Comparison of ENCODE assay signal across 8 mouse cellular contexts in the genomic region with DNA sequence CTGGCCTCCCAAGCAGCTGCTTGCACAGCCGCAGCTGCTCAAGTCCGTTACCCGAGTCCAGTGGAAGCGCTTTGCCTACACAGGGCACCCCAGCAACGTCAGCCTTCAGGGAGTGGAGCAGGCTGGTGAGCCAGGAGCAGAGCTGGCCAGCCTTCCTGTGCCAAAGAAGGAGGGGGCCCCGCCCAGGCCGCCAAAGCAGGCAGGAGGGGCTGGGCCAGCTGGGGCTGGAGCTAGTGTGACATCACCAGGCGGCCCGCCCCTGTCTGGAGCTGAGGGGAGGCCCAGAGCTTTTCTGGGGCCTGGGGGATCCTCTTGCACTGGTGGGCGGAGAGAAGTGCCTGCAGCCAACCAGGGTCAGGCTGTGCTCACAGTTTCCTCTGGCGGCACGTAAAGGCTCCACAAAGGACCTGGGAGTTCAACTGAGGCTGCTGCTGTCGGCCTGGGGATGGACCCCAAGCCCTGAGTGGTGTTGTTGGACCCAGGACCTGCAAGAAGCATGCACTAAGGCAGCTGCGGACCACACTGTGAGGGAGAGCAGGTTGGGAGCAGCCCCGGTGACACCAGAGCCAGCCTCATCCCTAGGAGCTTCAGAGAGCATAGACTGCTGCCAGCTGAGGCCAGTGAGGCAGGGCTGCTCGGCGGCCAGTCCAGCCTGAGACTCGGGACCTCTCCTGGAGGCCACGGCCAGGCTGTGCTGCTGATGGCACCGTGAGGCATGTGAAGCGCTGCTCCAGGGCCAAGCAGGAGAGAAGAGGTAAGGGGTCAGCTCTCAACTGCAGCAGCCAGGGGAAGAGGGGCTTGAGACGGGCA. TPM values are rescaled to one million over a fixed set of nuclear protein-coding genes. Genes with fewer than 3 reads are reported as not detected.
DNase-seq lines count a peak whose midpoint lies in the region; ATAC-seq and TF ChIP-seq lines count a peak whose summit lies in the region.

Gene Angptl2, plus strand, starts transcription at position 370 of the 810 bp plus-strand sequence.

- peak; percentile 90 for ATAC-seq in hindbrain, embryonic 13.5 days (ENCODE audit: low FRiP score)
- peak; percentile 95 for ATAC-seq in lung, postnatal 0 days

- H3K4me3 ChIP-seq in hindbrain, embryonic 13.5 days: peak within 1 kb of the TSS; percentile 41
- peak within 1 kb of the TSS; percentile 21 for H3K4me3 ChIP-seq in lung, postnatal 0 days (ENCODE audit: low read depth, low read length)

- H3K4me1 ChIP-seq in hindbrain, embryonic 13.5 days (replicated peaks): peaks cover 62% of the 10 kb centered on the region
- peaks cover 12% of the 10 kb centered on the region for H3K4me1 ChIP-seq in lung, postnatal 0 days (ENCODE audit: insufficient read depth, low read depth, low read length)

- peak within 1 kb of the TSS; percentile 88 for H3K27ac ChIP-seq in hindbrain, embryonic 13.5 days
- H3K27ac ChIP-seq in lung, postnatal 0 days (ENCODE audit: low read length): peak within 1 kb of the TSS; percentile 43

- no peak; the same call in none of the 2 replicates for TF ChIP-seq CTCF in lung, postnatal 0 days (IDR thresholded peaks at IDR 0.05)

- TF ChIP-seq EP300 in lung, postnatal 0 days (IDR thresholded peaks at IDR 0.05): no peak

- H3K36me3 ChIP-seq in hindbrain, embryonic 13.5 days: no peaks in the 10 kb centered on the region
- no peaks in the 10 kb centered on the region for H3K36me3 ChIP-seq in lung, postnatal 0 days (ENCODE audit: insufficient read depth, low read length)

- under 1% methylated on average over 22 of the region's 22 CpGs for WGBS in hindbrain, embryonic 13.5 days
- 4% methylated on average over 22 of the region's 22 CpGs for WGBS in lung, postnatal 0 days

- peak within 1 kb of the TSS; percentile 65 for H3K4me2 ChIP-seq in hindbrain, embryonic 13.5 days
- peak within 1 kb of the TSS; percentile 40 for H3K4me2 ChIP-seq in lung, postnatal 0 days (replicated peaks; ENCODE audit: low read depth, low read length)

- no peaks in the 10 kb centered on the region for H3K27me3 ChIP-seq in hindbrain, embryonic 13.5 days
- no peaks in the 10 kb centered on the region for H3K27me3 ChIP-seq in lung, postnatal 0 days (replicated peaks; ENCODE audit: insufficient read depth, low read length)

- H3K9ac ChIP-seq in hindbrain, embryonic 13.5 days: peak within 1 kb of the TSS; percentile 77
- H3K9ac ChIP-seq in lung, postnatal 0 days (replicated peaks; ENCODE audit: low read depth): peak within 1 kb of the TSS; percentile 29; the same call in 1 of the 2 replicates

- peak; percentile 60 for DNase-seq in T-cell, adult 2 months (ENCODE audit: low spot score)
- peak; percentile 72 to 76 for DNase-seq in cerebellum, postnatal 14 days
- peak; percentile 57 to 60 for DNase-seq in frontal cortex, postnatal 36 days (ENCODE audit: low spot score in 2 of 2)
- peak; percentile 75 to 80 for DNase-seq in layer of hippocampus, postnatal 10 days (ENCODE audit: low spot score in 2 of 2)
- DNase-seq in lung, postnatal 0 days (ENCODE audit: low spot score): peak; percentile 93
- peak; percentile 92 for DNase-seq in ovary, postnatal 36 days (ENCODE audit: low spot score)
- DNase-seq in urinary bladder, adult 18-20 months (ENCODE audit: low spot score in 2 of 2): peak; percentile 76 to 90

- no peaks in the 10 kb centered on the region for H3K9me3 ChIP-seq in hindbrain, embryonic 13.5 days
- H3K9me3 ChIP-seq in lung, postnatal 0 days (ENCODE audit: low read length): no peaks in the 10 kb centered on the region

RNA-seq across cellular contexts. Expression of gene Angptl2, which starts in this region (rescaled TPM):
- 16.9 and 17.9 TPM in 2 replicates for polyA plus RNA-seq in hindbrain, embryonic 13.5 days (2015; fragmentation: Nextera tagmentation; extraction: Ambion mirVana)
- 1 to 10 TPM; 3.7 to 7.2 TPM for total RNA-seq in layer of hippocampus, postnatal 10 days (2021)
- 28.6 and 33.8 TPM in 2 replicates for polyA plus RNA-seq in lung, postnatal 0 days (2015; fragmentation: Nextera tagmentation; extraction: Ambion mirVana)

Comparison
In these comparisons a context has a peak if more than half of its experiments do, and no peak if none do; other contexts are left out.
1. Peak in every context shown above with its lines: DNase-seq, ATAC-seq, H3K4me3 ChIP-seq and H3K27ac ChIP-seq.